Mouse (Mus musculus): ENCODE measurements around the gene Mfsd6l. TPM values are rescaled to one million over a fixed set of nuclear protein-coding genes. Genes with fewer than 3 reads are reported as not detected.
A peak's percentile ranks its signal among the peaks of the same experiment; 100 is the strongest.

Mfsd6l gene
- total RNA-seq (2017), result 0.53 TPM in 1 of 2 replicates, not detected in the other

DNA sequence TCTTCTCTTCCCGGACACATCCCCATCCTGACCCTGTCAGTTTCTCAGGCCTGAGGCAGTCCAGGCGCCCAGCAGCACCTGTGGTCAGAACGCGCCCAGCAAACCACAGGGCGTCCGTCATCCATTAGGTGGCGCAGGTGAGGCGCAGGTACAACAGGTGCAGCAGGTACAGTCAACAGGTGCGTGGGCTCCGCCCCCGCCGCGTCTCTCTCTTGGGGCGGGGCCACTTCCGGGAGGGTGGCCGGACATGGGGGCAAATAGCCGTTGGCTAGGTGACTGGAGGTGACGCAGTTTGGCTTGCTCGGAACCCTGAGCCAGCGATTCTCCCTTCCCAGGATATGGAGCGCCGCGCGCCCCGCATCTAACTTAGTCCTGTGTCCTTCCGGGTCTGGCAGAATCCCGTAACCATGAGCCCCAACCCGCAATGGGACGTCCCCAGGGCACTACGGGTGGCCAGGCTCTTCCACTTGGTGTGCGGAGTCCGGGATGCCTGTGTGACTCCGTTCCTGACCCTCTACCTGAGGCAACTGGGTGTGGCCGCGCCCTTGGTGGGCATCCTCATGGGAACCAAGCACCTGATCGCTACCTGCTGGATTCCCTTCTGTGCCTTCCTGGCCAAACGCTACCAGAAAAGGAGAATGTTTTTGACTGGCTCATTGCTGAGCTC, at the start of gene Mfsd6l:
TSS of gene Mfsd6l (plus strand) at position 269 of the 667 bp plus-strand sequence.
- ATAC-seq (replicated peaks; ENCODE audit: low read depth, poor library complexity, severe bottlenecking), result no peak

DNA sequence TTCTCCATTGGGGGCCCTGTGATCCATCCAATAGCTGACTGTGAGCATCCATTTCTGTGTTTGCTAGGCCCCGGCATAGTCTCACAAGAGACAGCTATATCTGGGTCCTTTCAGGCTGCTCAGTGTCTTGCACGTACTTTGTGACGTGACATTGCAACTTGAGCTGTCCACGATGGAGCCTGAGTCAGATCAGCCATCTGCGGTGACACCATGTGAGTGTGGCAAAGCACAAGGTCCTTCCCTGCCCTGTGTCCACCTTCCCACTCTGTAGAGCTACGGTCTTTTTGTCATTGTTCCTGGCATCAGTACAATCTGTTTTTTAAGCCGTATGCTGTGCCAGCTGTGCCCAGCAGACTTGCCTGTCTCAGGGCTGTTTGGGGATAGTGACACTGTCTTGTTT, 48.7 kb upstream of the Mfsd6l start:
- no peak for ATAC-seq (replicated peaks; ENCODE audit: low read depth, poor library complexity, severe bottlenecking)

DNA sequence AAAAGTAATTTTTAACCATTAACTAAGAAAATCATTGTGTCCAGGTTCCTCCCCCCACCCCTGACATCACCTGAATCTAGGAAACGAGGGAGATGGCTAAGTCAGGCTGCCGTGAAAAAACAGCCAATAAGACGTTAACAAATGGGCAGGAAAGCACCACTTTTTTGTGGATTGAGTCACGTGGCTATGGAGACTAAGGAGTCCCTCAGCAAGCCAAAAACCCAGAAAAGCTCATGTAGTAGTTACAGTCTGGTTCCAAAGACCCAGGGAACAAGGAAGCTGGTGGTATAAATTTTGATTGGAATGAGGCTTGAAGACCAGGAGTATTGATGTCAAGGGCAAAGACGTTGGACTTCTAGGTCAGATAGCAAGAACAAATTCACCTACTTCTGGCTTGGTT, 47.4 kb upstream of the Mfsd6l start:
- no peak for ATAC-seq (replicated peaks; ENCODE audit: low read depth, poor library complexity, severe bottlenecking)

DNA sequence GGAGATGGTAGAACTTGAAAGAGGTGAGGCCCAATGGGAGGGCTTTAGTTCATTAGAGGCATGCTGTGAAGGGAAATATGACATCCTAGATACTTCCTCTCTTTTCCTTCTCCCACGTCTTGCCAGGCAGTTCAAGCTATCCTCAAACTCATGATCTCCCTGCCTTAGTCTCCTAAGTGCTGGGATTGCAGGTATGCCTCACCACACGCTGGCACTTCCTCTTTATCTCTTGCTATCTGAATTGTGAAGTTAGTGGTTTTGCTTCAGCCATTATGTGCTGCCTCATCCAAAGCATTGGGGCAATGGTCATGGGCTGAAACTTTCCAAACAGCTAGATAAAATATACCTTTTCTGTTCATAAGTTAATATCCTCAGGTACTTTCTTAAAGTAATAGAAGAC, 46.8 kb upstream of the Mfsd6l start:
- no peak for ATAC-seq (replicated peaks; ENCODE audit: low read depth, poor library complexity, severe bottlenecking)

DNA sequence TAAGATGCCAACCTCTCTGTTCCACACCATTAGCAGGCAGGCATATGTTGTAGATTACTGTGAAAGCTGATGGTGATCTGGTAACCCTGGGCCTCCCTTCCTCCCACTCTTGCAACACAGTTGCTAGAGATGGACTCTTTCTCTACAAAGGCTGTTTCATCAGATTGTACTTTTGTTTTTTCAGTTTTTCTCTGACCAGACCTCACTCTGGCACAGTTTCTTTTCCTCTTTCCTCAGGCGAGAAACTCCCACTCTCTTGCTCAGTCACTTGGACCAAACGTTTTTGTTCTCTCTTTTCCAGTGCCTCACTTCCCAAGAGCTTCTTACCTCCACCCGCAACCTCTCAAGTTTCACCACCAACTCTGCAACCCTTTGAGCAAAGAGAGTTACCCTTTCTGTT, 42.0 kb upstream of the Mfsd6l start:
- peak; percentile 72 for ATAC-seq (replicated peaks; ENCODE audit: low read depth, poor library complexity, severe bottlenecking)

DNA sequence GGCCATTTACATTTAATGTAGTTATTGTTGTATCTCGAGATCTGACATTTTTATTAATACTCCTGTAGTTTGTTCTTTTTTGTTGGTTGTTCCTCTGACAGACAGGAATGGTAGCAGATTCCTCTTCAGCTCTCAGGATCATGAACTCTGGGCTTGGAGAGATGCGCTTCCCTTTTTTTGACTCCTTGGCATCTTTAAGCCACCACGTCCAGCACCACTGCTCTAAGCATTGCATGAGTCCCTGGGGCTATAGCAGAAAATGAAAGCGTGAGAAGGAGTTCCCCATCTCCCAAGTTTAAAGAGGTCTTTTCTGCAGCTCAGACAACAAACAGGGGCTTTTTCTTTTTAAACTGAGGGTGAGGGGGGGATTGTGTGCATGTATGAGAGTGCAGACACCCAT, 36.6 kb upstream of the Mfsd6l start:
- peak; percentile 24 for ATAC-seq (replicated peaks; ENCODE audit: low read depth, poor library complexity, severe bottlenecking)

DNA sequence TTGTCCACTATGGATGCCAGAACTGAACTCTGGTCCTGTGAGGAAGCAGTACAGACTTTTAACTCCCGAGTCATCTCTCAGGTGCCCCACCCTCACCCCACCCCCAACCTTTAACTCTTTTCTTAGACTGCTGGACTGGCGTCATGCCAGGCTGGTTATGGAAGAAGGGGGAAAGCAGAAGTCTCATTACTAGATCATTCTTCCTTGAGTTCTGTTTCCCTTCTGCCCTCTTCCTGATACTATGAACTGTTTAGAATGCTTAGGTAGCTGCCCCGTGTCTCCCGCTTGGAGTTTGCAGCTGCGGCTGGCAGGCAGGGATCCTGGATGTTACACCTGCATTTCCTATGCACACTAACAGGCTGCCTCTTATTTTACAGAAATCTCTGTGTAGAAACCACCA, 36.2 kb upstream of the Mfsd6l start:
- ATAC-seq (replicated peaks; ENCODE audit: low read depth, poor library complexity, severe bottlenecking), result peak; percentile 40

DNA sequence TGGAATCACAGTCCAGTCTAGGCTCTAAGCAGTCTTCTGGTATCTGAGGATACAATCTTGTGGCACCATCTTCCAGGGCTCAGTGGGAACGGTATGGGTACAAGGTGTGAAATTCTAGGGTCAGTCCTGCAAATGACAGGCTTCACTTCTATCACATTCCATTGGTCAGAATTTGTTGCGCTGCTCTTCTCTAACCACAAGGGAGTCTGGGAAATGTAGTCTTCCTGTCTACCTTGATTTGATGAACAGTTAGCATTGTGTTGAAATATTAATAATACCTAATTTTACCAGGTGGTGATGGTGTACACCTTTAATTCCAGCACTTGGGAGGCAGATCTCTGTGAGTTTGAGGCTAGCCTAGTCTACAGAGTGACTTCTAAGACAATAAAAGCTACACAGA, 35.5 kb upstream of the Mfsd6l start:
- no peak for ATAC-seq (replicated peaks; ENCODE audit: low read depth, poor library complexity, severe bottlenecking)

DNA sequence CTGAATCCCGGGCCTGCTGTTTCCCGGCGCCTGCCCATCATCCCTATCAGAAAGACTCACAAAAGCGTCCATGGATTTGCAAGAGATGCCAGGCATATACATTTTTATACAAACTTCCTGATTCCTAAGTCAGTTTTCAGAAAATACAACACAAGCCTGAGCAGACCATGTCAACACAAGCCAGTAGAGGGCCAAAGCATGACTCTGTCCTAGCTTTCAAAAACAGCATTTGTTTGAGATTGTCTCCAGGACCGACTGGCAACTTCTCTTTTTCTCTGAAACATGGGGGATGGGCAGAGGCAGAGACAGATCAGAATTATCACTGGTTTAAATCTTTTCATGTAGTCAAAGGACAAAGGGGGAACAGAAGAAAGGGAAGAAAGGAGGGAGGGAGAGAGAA, 34.6 kb upstream of the Mfsd6l start:
- ATAC-seq (replicated peaks; ENCODE audit: low read depth, poor library complexity, severe bottlenecking), result peak; percentile 76

DNA sequence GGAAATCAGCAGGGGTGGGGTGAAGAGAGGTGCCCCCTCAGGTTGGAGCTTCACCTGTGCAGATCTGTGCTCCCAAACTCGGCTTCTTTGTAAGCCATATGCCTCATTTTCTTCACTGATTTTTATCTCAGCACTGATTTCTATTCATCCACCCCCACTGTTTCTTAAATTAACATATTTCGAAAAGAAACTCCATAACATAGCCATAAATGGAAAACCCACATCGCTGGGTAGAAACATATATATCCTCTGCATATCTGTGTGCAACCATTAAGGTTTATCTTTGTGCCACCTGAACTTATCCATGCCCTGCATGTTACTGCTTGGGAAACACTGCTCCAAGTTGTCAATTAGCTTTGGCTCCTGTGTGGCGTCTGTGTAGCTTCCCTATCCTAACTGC, 29.5 kb upstream of the Mfsd6l start:
- ATAC-seq (replicated peaks; ENCODE audit: low read depth, poor library complexity, severe bottlenecking), result no peak

DNA sequence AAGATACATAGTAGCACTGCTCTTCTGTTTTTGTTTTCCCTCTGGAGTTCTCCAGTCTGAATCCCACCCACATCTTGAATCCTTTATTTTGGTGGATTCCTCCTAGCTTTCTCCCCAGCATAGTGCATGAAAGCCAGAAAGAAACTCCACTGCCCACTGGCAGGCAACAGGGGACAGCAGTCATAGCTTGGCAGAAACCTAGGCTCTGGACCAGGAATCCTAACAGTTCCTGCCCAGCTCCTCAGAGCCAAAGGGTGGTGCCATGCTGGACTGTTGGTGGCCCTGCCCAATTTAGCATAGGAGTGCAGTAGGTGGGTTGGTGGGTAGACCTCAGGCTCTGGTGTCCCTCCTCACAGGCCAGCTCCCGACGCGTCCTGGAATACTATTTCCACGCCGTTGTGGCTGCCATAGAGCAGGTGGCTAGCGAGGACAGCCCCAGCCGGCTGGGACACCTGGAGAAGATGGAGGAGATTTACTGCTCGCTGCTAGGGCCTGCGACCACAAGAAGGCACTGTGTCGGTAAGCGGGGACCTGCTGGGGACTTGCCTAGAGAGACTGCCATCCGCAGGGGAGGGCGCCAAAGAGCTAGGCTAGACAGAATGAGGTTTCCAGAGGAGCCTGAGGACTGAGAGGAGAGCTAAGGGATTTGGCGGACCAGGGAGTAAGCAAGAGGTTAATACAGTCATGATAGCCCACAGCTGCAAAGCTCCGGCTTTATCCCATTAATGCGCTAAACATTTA, 24.8 kb upstream of the Mfsd6l start:
- ATAC-seq (replicated peaks; ENCODE audit: low read depth, poor library complexity, severe bottlenecking), result peak; percentile 57

DNA sequence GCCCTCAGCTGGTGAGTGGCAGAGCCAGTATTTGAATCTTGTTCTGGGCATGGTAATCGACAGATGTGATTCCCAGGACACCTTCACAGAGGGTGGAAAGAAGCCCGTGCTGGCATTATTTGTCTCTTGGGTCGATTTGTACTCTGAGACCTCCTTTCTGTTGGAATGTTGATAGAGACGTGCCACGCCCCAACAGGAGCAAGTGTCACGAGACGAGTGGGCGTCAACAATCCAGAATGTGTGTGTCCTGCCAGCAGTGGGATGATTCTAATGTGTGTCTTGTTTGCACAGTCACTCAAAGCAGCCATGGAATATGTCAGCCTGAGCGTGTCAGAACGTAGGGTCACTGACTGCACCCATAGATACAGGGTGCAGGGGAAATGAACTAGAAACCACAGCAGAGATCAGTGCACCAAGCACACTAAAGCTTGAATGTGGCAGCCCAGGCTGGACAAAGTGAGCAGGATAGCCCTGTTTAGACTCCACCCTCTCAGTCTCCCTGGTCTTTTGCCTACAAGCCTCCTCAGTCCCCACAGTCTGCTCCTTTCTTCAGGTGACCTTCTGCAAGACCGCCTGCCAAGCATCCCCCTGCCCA, 23.9 kb upstream of the Mfsd6l start:
- ATAC-seq (replicated peaks; ENCODE audit: low read depth, poor library complexity, severe bottlenecking), result no peak

DNA sequence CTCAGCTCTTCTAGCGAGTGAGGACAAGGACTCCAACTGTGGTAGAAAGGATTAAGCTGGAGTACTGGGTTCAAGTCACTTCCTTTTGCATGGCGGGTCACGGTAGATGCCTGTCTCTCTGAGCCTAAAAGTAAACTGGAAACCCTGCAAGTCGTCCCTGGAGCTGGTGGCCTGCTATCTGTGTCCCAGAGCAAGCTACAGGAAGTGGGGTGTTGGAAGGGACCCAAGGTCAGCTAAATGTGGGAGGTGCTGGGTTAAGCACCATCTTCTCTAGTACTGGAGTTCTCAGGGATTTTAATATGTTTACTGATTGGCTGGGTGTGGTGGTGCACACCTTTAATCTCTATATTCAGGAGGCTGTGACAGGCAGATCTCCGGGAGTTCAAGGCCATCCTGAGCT, 23.2 kb upstream of the Mfsd6l start:
- 0 out of 2 replicates have a peak, but pooled peaks have one; percentile 42 for ATAC-seq (replicated peaks; ENCODE audit: low read depth, poor library complexity, severe bottlenecking)

DNA sequence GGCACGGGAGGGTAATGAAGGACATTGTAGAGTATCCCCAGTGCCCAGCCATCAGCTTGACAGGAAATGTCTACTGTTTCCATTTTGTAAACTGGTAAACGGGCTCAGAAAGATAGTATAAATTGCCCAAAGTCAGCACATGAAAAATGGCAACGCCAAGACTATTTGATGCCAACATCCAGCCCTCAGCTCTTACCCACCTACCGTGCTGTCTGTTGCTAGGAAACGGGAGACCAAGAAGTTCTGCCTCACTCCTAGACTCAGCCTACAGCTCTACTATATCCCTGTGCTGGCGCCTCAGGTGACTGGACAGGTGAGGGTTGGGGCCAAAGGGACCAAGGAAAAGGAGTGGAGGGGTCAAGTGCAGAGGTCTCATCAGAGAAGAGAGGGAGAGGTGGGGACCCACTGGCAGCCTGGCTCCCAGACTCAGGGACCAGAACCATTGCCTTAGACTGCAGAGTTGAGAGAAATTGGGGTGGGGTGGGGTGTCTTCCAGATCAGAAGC, 22.0 kb upstream of the Mfsd6l start:
- ATAC-seq (replicated peaks; ENCODE audit: low read depth, poor library complexity, severe bottlenecking), result no peak

DNA sequence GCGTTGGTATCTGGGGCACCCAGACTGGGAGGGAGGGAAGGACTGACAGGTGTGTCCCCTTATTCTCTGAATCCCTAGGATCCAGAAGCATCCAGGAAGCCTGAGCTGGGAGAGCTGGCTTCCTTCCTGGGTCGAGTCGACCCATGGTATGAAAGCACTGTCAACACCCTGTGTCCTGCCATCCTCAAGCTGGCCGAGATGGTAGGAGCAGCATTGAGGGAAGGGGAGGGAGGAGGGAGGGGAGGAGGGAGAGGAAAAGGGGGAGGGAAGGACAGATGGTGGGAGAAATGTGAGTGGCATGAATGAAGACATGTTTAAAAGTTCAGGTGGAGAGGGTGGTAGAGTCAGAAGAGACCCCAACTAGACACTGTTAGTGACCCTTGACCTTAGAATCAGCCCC, 20.0 kb upstream of the Mfsd6l start:
- ATAC-seq (replicated peaks; ENCODE audit: low read depth, poor library complexity, severe bottlenecking), result no peak

DNA sequence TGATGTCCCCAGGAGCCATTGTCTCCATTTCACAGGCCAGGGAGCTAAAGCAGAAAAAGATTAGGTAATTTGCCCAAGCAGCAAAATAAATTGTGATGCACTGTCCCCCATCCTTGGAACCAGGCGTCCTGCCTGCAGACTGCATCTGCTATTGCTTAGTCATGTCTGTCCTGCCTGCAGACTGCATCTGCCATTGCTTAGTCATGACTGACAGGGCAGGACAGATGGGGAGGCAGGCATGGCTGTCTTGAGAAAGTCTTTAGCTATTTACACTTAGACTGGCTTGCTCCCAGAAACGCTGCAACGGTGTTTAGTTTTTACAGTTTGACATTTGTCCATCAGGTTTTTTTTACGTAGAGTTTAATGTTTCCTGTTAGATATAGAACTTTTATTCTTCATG, 19.5 kb upstream of the Mfsd6l start:
- ATAC-seq (replicated peaks; ENCODE audit: low read depth, poor library complexity, severe bottlenecking), result peak; percentile 79; the same call in 1 of the 2 replicates

DNA sequence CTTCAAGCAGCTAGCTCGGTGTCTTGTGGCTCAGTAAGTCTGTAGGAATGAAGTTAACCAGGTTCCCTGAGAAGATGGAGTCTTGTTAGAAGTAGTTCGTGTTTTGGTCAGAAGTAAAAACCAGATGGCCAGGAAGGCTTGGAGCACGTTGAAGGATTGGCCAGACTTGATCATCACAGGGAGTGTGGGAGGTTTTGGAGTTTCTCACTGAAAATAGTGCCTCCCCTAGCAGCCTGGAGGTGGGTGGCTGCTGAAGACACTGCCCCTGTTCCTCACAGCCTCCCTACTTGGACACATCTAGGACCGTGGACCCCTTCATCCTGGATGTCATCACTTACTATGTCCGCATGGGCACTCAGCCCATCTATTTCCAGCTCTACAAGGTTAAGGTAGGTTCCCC, 16.4 kb upstream of the Mfsd6l start:
- no peak for ATAC-seq (replicated peaks; ENCODE audit: low read depth, poor library complexity, severe bottlenecking)

DNA sequence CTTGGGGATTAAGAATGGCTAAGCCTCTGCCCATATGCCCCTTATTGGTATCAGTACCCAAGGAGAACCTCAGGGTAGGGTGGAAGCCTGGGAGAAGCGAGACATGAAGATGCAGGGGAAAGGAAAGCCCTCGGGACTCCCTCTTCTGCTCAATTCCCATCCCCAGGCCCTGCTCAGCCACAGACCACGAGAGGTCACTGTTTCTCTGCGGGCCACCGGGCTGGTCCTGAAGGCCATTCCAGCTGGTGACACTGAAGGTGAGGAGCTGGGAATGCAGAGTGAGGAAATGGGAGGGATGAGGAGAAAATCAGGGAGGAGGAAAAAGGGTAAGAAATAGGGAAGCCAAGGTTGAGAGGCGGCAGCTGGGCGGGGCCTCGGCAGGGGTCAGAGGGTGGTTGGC, 11.4 kb upstream of the Mfsd6l start:
- no peak for ATAC-seq (replicated peaks; ENCODE audit: low read depth, poor library complexity, severe bottlenecking)

DNA sequence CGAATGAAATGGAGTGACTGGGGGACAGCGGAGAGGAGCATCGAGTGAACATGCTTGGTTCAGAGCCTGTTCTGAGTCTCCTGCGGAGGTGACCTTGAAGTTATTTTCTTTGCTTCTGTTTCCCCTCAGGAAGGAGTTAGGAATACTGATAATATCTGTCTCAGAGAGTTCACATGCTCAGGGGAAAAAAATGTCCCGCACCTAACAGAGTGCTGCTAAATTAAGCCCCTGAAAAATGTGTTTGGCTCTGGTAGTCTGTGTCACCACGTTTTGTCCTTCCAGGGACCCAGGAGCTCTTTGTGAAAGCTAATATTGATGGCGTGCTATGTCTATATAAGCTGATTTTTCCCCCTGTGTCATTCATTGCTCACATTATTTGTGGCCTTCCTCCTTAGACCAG, 10.8 kb upstream of the Mfsd6l start:
- no peak for ATAC-seq (replicated peaks; ENCODE audit: low read depth, poor library complexity, severe bottlenecking)

DNA sequence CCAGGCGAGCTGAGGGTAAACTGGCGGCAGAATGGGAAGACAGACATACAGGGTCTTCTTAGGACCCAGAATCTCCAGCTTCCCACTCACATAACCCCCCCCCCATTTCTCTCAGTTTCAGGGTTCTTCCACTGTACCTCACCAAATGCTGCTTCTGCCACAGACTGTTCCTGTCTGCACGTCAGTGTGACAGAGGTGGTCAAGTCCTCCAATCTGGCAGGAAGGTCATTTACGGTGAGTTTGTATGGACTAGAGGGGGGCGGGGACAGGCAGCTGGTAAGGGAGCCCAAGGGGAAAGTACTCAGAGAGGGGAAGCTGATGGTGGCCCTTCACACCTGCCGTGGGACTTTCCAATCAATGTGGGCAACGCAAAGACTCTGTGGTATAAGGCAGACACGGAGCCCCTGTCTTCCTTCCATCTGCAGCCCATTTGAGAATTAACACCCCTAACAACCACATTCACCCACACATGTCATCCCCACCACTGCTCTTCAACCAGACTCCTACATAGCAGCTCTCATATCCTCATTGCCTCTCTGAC, 10.2 kb upstream of the Mfsd6l start:
- ATAC-seq (replicated peaks; ENCODE audit: low read depth, poor library complexity, severe bottlenecking), result no peak

DNA sequence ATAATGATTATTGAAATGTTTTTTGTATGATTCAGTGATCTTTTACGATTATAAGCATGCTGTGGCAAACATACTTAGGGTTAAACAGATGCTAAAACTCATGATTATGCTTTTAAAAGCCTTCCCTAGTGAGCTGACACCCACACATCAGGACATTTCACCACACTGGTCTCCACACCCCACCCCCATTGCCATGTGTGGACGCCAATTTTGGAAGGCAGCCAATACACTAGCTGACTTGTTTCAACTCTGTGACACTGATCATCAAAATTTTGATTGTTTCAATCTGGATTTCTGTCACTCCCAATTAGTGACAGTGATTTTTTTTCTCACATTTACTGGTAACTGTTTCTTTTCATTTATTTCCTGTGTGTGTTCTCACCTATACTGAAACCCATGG, 8.5 kb upstream of the Mfsd6l start:
- ATAC-seq (replicated peaks; ENCODE audit: low read depth, poor library complexity, severe bottlenecking), result no peak

All from common myeloid progenitor, adult 5-6 weeks (primary cell).